Mouse (Mus musculus) E14TG2a.4 (cell line): ENCODE measurements around the gene Tubb4b.

Experiments
- H3K27me3 ChIP-seq: 2 replicates; pipeline ENCODE4 v1.6.1; 2014; ENCODE audit warnings: low read length, control low read depth; ENCODE audit not compliant: insufficient read depth
- H3K36me3 ChIP-seq: 2 replicates; pipeline ENCODE4 v1.6.1; 2014; ENCODE audit warnings: low read length, control low read depth; ENCODE audit not compliant: insufficient read depth
- H3K4me1 ChIP-seq: replicated peaks from 2 replicates; pipeline ENCODE4 v1.6.1; 2014; ENCODE audit warnings: low read depth, low read length, control low read depth
- H3K4me3 ChIP-seq: replicated peaks from 2 replicates; pipeline ENCODE4 v1.5.1; 2014; ENCODE audit warnings: mild to moderate bottlenecking, low read length
- H3K9me3 ChIP-seq: 2 replicates; pipeline ENCODE4 v1.6.1; 2014; ENCODE audit warnings: low read length, control low read depth
- CTCF ChIP-seq: conservative IDR thresholded peaks from 2 replicates; pipeline ENCODE4 v1.5.1; 2014; ENCODE audit warnings: low read length
- NANOG ChIP-seq: IDR thresholded peaks from 2 replicates; pipeline ENCODE4 v1.6.1; 2014; ENCODE audit warnings: borderline replicate concordance, low read length, mixed read lengths
- POU5F1 ChIP-seq: IDR thresholded peaks from 2 replicates; pipeline ENCODE4 v1.6.1; 2014; ENCODE audit warnings: low read length, borderline replicate concordance

Tubb4b gene

DNA sequence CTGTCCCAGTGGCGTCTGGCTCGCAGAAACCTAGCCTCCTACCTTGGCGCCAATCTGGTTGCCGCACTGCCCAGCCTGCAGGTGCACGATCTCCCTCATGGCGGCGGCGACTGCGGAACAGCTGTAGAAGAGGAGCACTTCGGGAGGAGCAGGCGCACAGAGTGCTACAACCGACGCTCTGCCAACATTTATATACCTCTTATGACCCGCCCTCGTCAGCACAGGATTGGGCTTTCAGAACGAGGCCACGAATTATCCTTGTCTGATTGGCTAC, at the start of gene Tubb4b:
TSS of gene Tubb4b (minus strand) at position 211 of the 274 bp plus-strand sequence.
- H3K27me3 ChIP-seq: no peaks in the 10 kb centered on the region
- H3K4me1 ChIP-seq: peaks cover 73% of the 10 kb centered on the region
- no peaks in the 10 kb centered on the region for H3K9me3 ChIP-seq
- H3K4me3 ChIP-seq: peak within 1 kb of the TSS; percentile 99
- TF ChIP-seq CTCF (no peak), POU5F1 (no peak), NANOG (no peak)
- H3K36me3 ChIP-seq: peaks cover 33% of the 10 kb centered on the region

DNA sequence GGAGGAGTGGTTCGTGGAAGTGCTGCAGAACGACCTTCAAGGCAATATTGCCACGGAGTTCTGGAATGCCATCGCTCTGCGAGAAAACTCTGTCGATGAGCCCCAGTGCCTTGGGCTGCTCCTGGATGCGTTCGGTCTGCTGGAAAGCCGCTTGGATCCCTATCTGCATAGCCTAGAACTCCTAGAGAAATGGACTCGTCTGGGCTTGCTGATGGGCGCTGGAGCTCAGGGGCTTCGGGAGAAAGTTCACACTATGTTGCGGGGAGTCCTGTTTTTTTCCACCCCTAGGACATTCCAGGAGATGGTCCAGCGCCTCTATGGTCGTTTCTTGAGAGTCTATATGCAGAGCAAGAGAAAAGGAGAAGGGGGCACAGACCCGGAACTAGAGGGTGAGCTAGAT, 48.5 kb upstream of the Tubb4b start:
- H3K4me3 ChIP-seq: peak overlapping the region; percentile 95
- TF ChIP-seq CTCF: no peak
- TF ChIP-seq POU5F1: no peak
- TF ChIP-seq NANOG: no peak
- no peaks in the 10 kb centered on the region for H3K27me3 ChIP-seq
- H3K9me3 ChIP-seq: no peaks in the 10 kb centered on the region
- peaks cover 41% of the 10 kb centered on the region for H3K4me1 ChIP-seq
- H3K36me3 ChIP-seq: peaks cover 88% of the 10 kb centered on the region

DNA sequence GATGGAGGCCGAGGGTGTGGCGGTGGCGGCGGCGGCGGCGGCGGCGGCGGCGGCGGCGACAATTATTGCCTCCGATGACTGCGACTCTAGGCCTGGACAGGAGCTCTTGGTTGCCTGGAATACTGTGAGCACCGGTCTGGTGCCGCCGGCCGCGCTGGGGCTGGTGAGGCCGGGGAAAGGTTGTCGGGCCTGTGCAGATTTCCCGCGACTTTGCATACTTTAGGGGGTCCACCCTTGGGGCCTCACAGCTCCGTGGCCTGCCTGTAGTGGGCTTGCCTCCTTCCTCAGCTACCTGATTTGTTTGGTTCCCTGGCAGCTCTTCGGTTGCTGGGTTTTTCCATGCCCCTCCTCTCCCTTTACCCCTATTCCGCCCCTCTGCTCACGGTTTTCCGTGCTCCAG, 48.0 kb upstream of the Tubb4b start:
- no peaks in the 10 kb centered on the region for H3K27me3 ChIP-seq
- H3K4me1 ChIP-seq: peaks cover 46% of the 10 kb centered on the region
- no peaks in the 10 kb centered on the region for H3K9me3 ChIP-seq
- H3K36me3 ChIP-seq: peaks cover 88% of the 10 kb centered on the region
- H3K4me3 ChIP-seq: peak overlapping the region; percentile 95
- no peak for TF ChIP-seq CTCF
- no peak for TF ChIP-seq POU5F1
- no peak for TF ChIP-seq NANOG

DNA sequence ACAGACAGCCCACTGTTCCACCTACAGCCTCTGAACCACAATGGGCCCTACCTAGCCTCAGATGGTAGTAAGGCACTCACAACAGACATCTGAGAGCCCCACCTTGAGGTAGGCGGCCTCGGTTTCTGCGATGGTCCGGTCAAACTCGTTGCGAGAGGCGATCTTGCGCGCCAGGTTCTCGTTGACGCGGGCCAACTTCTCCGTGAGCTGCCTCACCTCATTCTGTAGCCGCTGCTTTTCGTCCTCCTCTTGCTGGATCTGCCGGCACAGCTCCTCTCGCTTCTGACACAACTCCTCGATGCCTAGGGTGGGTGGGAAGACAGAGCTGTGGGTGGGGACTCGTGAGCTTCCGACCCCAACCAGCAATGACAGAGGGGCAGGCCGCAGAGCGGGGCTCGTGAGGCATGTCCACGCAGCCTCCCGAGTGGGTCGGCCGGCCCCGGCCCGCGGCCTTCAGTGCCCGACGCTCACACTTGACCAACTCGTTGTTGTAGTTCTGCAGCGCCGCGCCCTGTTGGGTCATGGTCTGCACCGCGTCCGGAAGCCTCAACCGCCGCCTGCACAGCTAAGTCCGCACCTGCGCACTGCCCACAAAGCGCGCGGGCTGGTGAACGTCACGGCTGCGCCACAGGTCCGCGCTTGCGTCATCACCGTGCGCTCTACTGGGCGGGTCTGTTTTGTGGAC, 47.5 kb upstream of the Tubb4b start, which contains the start of the genes Ssna1 and Anapc2:
TSS of gene Ssna1 (minus strand) at position 612 of the 685 bp plus-strand sequence.
TSS of gene Anapc2 (plus strand) at position 652 of the 685 bp plus-strand sequence.
- H3K4me1 ChIP-seq: peaks cover 51% of the 10 kb centered on the region
- H3K4me3 ChIP-seq: peak within 1 kb of the TSS; percentile 95
- TF ChIP-seq POU5F1 (no peak), NANOG (no peak), CTCF (no peak)
- no peaks in the 10 kb centered on the region for H3K27me3 ChIP-seq
- H3K36me3 ChIP-seq: peaks cover 88% of the 10 kb centered on the region
- no peaks in the 10 kb centered on the region for H3K9me3 ChIP-seq

DNA sequence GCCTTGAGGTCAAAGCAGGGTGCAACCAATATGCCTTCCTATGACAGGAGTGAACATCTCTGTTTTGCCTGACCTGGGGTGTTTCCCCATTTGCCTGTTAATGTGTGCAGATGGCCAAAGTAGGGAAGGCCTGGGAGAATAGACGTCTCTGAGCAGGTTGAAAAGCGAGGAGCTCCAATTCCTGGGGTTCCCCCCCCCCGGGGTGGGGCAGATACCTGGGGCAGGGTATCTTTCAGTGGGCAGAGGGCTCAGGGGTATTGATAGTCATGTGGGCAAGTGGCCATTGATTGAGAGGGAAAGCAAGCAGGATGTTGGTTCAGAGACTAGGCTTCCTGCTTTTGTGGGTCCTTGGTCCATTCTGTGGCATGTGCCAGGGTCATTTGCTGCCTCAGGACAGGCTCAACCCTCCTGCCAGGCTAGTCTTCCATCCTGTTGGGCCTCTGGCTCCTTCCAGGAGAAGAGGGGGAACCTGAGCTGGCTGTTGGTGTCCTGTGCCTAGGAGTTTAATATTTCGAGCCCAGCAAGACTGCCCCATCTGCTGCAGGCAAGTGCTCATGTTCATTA, 43.3 kb upstream of the Tubb4b start:
- no peaks in the 10 kb centered on the region for H3K9me3 ChIP-seq
- H3K27me3 ChIP-seq: peaks cover 10% of the 10 kb centered on the region
- H3K4me1 ChIP-seq: peaks cover 77% of the 10 kb centered on the region
- H3K36me3 ChIP-seq: peaks cover 83% of the 10 kb centered on the region
- TF ChIP-seq CTCF (no peak), NANOG (no peak), POU5F1 (no peak)
- 0 out of 2 replicates have a peak overlapping the region, but pooled peaks have one; percentile 60 for H3K4me3 ChIP-seq

DNA sequence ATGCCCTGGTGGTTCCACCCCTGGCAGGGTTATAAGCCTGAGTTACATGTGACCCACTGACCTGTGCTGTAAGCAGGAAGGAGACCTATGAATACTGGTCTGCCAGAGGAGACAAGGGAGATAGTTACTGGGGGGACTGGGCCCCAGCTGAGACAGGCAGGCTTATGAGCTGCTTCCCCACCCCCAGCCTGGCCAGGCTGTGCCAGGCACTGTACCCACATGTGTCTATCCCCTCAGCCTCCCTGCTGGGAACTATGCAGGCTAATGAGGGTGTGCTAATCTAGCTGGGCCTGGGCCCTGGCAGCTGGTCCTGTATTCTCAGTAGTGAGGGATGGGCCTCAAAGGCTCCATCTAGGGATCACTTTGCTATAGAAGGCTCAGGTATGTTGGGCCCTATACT, 42.7 kb upstream of the Tubb4b start:
- Histone ChIP-seq H3K36me3 (peaks cover 83% of the 10 kb centered on the region), H3K4me3 (peak overlapping the region; percentile 60), H3K27me3 (peaks cover 10% of the 10 kb centered on the region), H3K9me3 (no peaks in the 10 kb centered on the region), H3K4me1 (peaks cover 74% of the 10 kb centered on the region)
- TF ChIP-seq POU5F1 (no peak), NANOG (no peak), CTCF (no peak)

DNA sequence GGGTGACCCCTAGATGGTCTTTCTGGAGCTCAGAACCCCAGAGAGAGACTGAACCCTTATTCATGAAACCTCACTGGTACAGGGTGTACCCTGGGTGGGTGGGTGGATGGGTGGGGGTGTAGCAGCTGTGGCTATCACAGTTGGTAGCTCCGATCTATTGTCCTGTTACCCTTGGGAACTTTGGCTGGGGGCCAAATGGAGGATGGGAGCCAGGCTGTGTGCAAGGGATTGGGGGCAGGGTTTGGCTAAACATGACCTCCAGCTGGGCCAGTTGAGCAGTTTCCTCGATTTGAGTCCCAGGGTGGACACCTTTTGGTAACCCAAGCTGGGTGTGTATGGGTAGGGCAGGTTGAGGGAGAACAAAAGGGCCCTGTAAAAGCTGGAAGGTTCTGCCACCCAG, 42.2 kb upstream of the Tubb4b start:
- Histone ChIP-seq H3K27me3 (peaks cover 10% of the 10 kb centered on the region), H3K4me1 (peaks cover 76% of the 10 kb centered on the region), H3K36me3 (peaks cover 82% of the 10 kb centered on the region), H3K9me3 (no peaks in the 10 kb centered on the region), H3K4me3 (peak overlapping the region; percentile 60)
- no peak for TF ChIP-seq CTCF
- TF ChIP-seq POU5F1: no peak
- no peak for TF ChIP-seq NANOG

DNA sequence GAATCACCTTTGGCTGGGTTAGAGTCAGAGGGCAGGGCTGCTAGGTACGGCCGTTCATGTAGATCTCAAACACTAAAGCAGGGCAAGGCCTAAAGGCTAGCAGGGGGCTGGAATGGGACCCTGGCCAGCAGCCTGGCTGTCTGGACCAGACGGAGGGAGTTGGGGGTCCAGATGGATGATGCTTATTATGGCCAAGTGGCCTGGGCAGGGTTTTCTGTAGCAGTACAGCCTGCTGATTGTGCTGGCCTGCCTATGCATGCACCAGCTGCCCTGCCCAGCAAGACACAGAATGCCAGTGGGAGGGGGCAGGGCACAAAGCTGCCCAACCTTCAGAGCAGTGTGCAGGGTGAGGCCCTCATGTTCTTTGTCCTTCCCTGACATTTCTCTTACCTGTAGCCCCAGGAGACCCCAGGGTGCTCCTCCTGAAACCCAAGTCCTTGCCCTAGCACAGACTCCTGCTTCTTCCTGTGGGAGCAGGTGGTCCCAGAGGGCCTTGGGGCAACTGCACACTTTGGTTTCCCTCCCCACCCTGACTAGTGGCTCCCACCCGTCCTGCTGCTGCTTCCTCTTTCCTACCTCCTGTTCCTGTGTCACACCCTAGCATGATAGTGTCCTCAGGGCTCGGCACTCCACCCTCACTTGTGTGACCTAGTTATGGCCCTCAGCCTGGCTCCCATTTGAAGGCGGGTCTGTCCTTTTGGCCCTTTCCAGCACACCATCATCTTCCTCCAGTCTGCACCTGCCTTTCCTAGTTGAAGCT, 41.6 kb upstream of the Tubb4b start:
- Histone ChIP-seq H3K9me3 (no peaks in the 10 kb centered on the region), H3K4me1 (peaks cover 75% of the 10 kb centered on the region), H3K36me3 (peaks cover 76% of the 10 kb centered on the region), H3K27me3 (peaks cover 10% of the 10 kb centered on the region), H3K4me3 (peak overlapping the region; percentile 60)
- no peak for TF ChIP-seq POU5F1
- no peak for TF ChIP-seq NANOG
- TF ChIP-seq CTCF: no peak

DNA sequence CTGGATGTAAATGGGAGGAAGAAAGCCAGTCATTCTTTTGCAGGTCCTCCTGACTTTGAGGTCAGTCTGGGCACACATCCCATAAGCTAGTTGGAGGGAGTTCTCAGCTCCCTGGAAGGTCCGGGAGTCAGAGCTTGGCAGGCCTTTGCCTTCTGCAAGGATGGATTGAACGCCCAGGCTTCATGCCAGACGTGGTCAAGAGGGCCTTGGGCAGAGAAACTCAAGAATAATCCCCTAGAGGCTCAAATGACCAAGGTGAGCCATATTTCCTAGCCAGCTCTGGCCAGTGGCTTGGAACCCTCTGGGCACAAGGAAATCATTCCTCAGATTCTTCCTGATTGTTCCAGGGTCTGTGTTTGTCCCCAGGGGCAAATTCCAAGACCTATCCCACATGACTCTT, 40.3 kb upstream of the Tubb4b start:
- TF ChIP-seq CTCF (no peak), NANOG (no peak), POU5F1 (no peak)
- Histone ChIP-seq H3K36me3 (peaks cover 64% of the 10 kb centered on the region), H3K4me1 (peaks cover 64% of the 10 kb centered on the region)

More for the DNA sequence above, 40.3 kb upstream of the Tubb4b start:
- peaks cover 10% of the 10 kb centered on the region for H3K27me3 ChIP-seq
- H3K9me3 ChIP-seq: no peaks in the 10 kb centered on the region
- peak overlapping the region; percentile 95 for H3K4me3 ChIP-seq
